Mouse (Mus musculus) MEL (cell line): ENCODE measurements around the gene Aff3. TPM values are rescaled to one million over a fixed set of nuclear protein-coding genes. Genes with fewer than 3 reads are reported as not detected.

Experiments used
- DNase-seq: peaks from one replicate; pipeline ENCODE4 v3.0.0; 2011; ENCODE audit warnings: low read depth, low spot score
- H3K27ac ChIP-seq: 2 replicates; pipeline ENCODE4 v1.5.1; 2012; ENCODE audit warnings: low read depth, mild to moderate bottlenecking, control low read depth, low read length, moderate library complexity; ENCODE audit not compliant: control insufficient read depth
- H3K27me3 ChIP-seq, 2 experiments: fragments of 150-350 bp in 1 of 2; sonication (generic) in 1 of 2; 2 replicates each; pipeline ENCODE4 v1.6.1; 2012; ENCODE audit warnings: low read length in 2 of 2, mild to moderate bottlenecking in 2 of 2, improper control_type of control experiment in 1 of 2, moderate library complexity in 1 of 2; ENCODE audit not compliant: insufficient read depth in 2 of 2, control insufficient read depth in 1 of 2
- H3K36me3 ChIP-seq, 2 experiments: 2 replicates each; pipeline ENCODE4 v1.6.1; 2012 to 2014; ENCODE audit warnings: low read length in 2 of 2, improper control_type of control experiment in 1 of 2, inconsistent platforms in 1 of 2, mild to moderate bottlenecking in 1 of 2; ENCODE audit not compliant: insufficient read depth in 2 of 2, control insufficient read depth in 1 of 2
- H3K4me1 ChIP-seq, 2 experiments: fragments of 150-350 bp in 1 of 2; sonication (generic) in 1 of 2; 2 replicates each; pipeline ENCODE4 v1.6.1; 2012; ENCODE audit warnings: low read length in 2 of 2, improper control_type of control experiment in 1 of 2, mild to moderate bottlenecking in 1 of 2; ENCODE audit not compliant: insufficient read depth in 2 of 2, control insufficient read depth in 1 of 2
- H3K4me3 ChIP-seq, 2 experiments: fragments of 150-350 bp in 1 of 2; sonication (generic) in 1 of 2; 2 replicates each; pipeline ENCODE4 v1.5.1; 2012; ENCODE audit warnings: low read depth in 2 of 2, low read length in 2 of 2, mild to moderate bottlenecking in 2 of 2, moderate library complexity in 2 of 2, control low read depth in 1 of 2, improper control_type of control experiment in 1 of 2; ENCODE audit not compliant: control insufficient read depth in 1 of 2, insufficient read depth in 1 of 2
- H3K79me2 ChIP-seq: 2 replicates; pipeline ENCODE4 v1.6.1; 2012; ENCODE audit warnings: mild to moderate bottlenecking, low read length, moderate library complexity; ENCODE audit not compliant: control insufficient read depth, poor library complexity, insufficient read depth
- H3K9ac ChIP-seq: 2 replicates; pipeline ENCODE4 v1.6.1; 2012; ENCODE audit warnings: low read depth, mild to moderate bottlenecking, control low read depth, low read length, moderate library complexity; ENCODE audit not compliant: control insufficient read depth, poor library complexity, severe bottlenecking
- H3K9me3 ChIP-seq: fragments of 150-350 bp; sonication (generic); replicated peaks from 2 replicates; pipeline ENCODE4 v1.6.1; 2012; ENCODE audit warnings: mild to moderate bottlenecking, low read length, improper control_type of control experiment, moderate library complexity; ENCODE audit not compliant: insufficient read depth
- BHLHE40 ChIP-seq: IDR thresholded peaks from 2 replicates; pipeline ENCODE4 v1.6.1; 2012; ENCODE audit warnings: low read depth, mild to moderate bottlenecking, inconsistent platforms, low read length, improper control_type of control experiment, borderline replicate concordance
- CHD1 ChIP-seq: IDR thresholded peaks from 2 replicates; pipeline ENCODE4 v1.6.1; 2012; ENCODE audit warnings: low read depth, mild to moderate bottlenecking, inconsistent platforms, low read length, improper control_type of control experiment
- CTCF ChIP-seq, 3 experiments: IDR thresholded peaks in 2 of 3; conservative IDR thresholded peaks in 1 of 3; 2 replicates each; pipeline ENCODE4 v1.5.1; 2011 to 2012; ENCODE audit warnings: low read length in 3 of 3, low read depth in 2 of 3, mild to moderate bottlenecking in 2 of 3, improper control_type of control experiment in 1 of 3, inconsistent platforms in 1 of 3, mixed read lengths in 1 of 3, moderate library complexity in 1 of 3; ENCODE audit not compliant: control insufficient read depth in 1 of 3, insufficient read depth in 1 of 3, poor library complexity in 1 of 3, severe bottlenecking in 1 of 3
- EP300 ChIP-seq, 2 experiments: IDR thresholded peaks; 2 replicates each; pipeline ENCODE4 v1.6.1; 2011; ENCODE audit warnings: improper control_type of control experiment in 2 of 2, low read length in 2 of 2, low read depth in 1 of 2, mild to moderate bottlenecking in 1 of 2
- GABPA ChIP-seq: IDR thresholded peaks from 2 replicates; pipeline ENCODE4 v1.6.1; 2012; ENCODE audit warnings: low read depth, mild to moderate bottlenecking, inconsistent platforms, low read length, improper control_type of control experiment, moderate library complexity
- GATA1 ChIP-seq: IDR thresholded peaks from 2 replicates; pipeline ENCODE4 v1.6.1; 2011; ENCODE audit warnings: low read depth, low read length, improper control_type of control experiment
- KAT2A ChIP-seq: conservative IDR thresholded peaks from 2 replicates; pipeline ENCODE4 v1.6.1; 2012; ENCODE audit warnings: low read depth, low read length, improper control_type of control experiment, inconsistent platforms
- MAX ChIP-seq: IDR thresholded peaks from 2 replicates; pipeline ENCODE4 v1.6.1; 2011; ENCODE audit warnings: low read length, improper control_type of control experiment
- MAZ ChIP-seq: IDR thresholded peaks from 2 replicates; pipeline ENCODE4 v1.6.1; 2012; ENCODE audit warnings: low read depth, mild to moderate bottlenecking, inconsistent platforms, low read length, improper control_type of control experiment
- MYB ChIP-seq: IDR thresholded peaks from 2 replicates; pipeline ENCODE4 v1.6.1; 2011; ENCODE audit warnings: mild to moderate bottlenecking, low read depth, low read length, improper control_type of control experiment
- MYC ChIP-seq: IDR thresholded peaks from 2 replicates; pipeline ENCODE4 v1.6.1; 2011; ENCODE audit warnings: low read depth, mild to moderate bottlenecking, low read length, improper control_type of control experiment, moderate library complexity
- NRF1 ChIP-seq: IDR thresholded peaks from 2 replicates; pipeline ENCODE4 v1.6.1; 2014; ENCODE audit warnings: low read depth, mild to moderate bottlenecking, inconsistent platforms, low read length, improper control_type of control experiment, moderate library complexity; ENCODE audit not compliant: poor library complexity, insufficient read depth, severe bottlenecking
- POLR2A ChIP-seq, 2 experiments: IDR thresholded peaks; 2 replicates each; pipeline ENCODE4 v1.6.1; 2011 to 2012; ENCODE audit warnings: low read length in 2 of 2, mild to moderate bottlenecking in 2 of 2, control low read depth in 1 of 2, improper control_type of control experiment in 1 of 2, low read depth in 1 of 2, moderate library complexity in 1 of 2; ENCODE audit not compliant: control insufficient read depth in 1 of 2, insufficient read depth in 1 of 2, poor library complexity in 1 of 2
- POLR2AphosphoS5 ChIP-seq: IDR thresholded peaks from 2 replicates; pipeline ENCODE4 v1.6.1; 2012; ENCODE audit warnings: low read depth, borderline replicate concordance, mild to moderate bottlenecking, inconsistent platforms, low read length, moderate library complexity, mixed read lengths
- RCOR1 ChIP-seq: IDR thresholded peaks from 2 replicates; pipeline ENCODE4 v1.6.1; 2012; ENCODE audit warnings: low read depth, mild to moderate bottlenecking, inconsistent platforms, low read length, improper control_type of control experiment
- SIN3A ChIP-seq: IDR thresholded peaks from 2 replicates; pipeline ENCODE4 v1.6.1; 2012; ENCODE audit warnings: low read length, improper control_type of control experiment, inconsistent platforms
- SMC3 ChIP-seq: IDR thresholded peaks from 2 replicates; pipeline ENCODE4 v1.6.1; 2011; ENCODE audit warnings: low read depth, low read length, improper control_type of control experiment
- TAL1 ChIP-seq: IDR thresholded peaks from 2 replicates; pipeline ENCODE4 v1.6.1; 2012; ENCODE audit warnings: mild to moderate bottlenecking, inconsistent platforms, low read length, moderate library complexity, mixed read lengths
- UBTF ChIP-seq: IDR thresholded peaks from 2 replicates; pipeline ENCODE4 v1.6.1; 2012; ENCODE audit warnings: low read depth, mild to moderate bottlenecking, inconsistent platforms, low read length, improper control_type of control experiment, moderate library complexity, borderline replicate concordance; ENCODE audit not compliant: insufficient read depth
- USF1 ChIP-seq: IDR thresholded peaks from 2 replicates; pipeline ENCODE4 v1.6.1; 2014; ENCODE audit warnings: low read depth, mild to moderate bottlenecking, inconsistent platforms, low read length, improper control_type of control experiment, moderate library complexity
- USF2 ChIP-seq, 2 experiments: IDR thresholded peaks; 2 replicates each; pipeline ENCODE4 v1.6.1; 2011 to 2012; ENCODE audit warnings: improper control_type of control experiment in 2 of 2, low read length in 2 of 2, borderline replicate concordance in 1 of 2, inconsistent platforms in 1 of 2, low read depth in 1 of 2, mild to moderate bottlenecking in 1 of 2; ENCODE audit not compliant: insufficient read depth in 1 of 2
- ZC3H11A ChIP-seq: IDR thresholded peaks from 2 replicates; pipeline ENCODE4 v1.6.1; 2012; ENCODE audit warnings: low read depth, mild to moderate bottlenecking, inconsistent platforms, low read length, improper control_type of control experiment
- ZKSCAN1 ChIP-seq: IDR thresholded peaks from 2 replicates; pipeline ENCODE4 v1.6.1; 2012; ENCODE audit warnings: low read depth, mild to moderate bottlenecking, inconsistent platforms, low read length, improper control_type of control experiment, moderate library complexity
- polyA plus RNA-seq, 2 experiments: library from polyadenylated mRNA; stranded (reverse) in 1 of 2; unstranded in 1 of 2; fragments of >175 nt in 1 of 2; fragments of >200 nt in 1 of 2; gene quantifications; 2 replicates each; pipeline versions ENCODE4 v1.2.1 to v1.2.4; 2012; ENCODE audit warnings: low replicate concordance in 2 of 2, low read depth in 1 of 2; ENCODE audit not compliant: insufficient read length in 2 of 2, insufficient read depth in 1 of 2, missing spikeins in 1 of 2
- total RNA-seq: library from RNA; depleted of rRNA; stranded (reverse); fragments of 300-350 nt; gene quantifications from 2 replicates; pipeline ENCODE4 v1.2.3, GENCODE M21; 2012

The Aff3 gene
- total and polyA plus RNA-seq, 3 experiments = 18.5 to 41.1 (median 25.4) TPM

GRCm38 (mm10) chr1:38495284-38495683 lies 169.5 kb downstream of the Aff3 start:
- H3K79me2 ChIP-seq = no peaks in the 10 kb centered on the region
- peaks cover 0 to 19% of the 10 kb centered on the region in 2 experiments for H3K36me3 ChIP-seq
- H3K9me3 ChIP-seq = no peaks in the 10 kb centered on the region
- H3K27me3 ChIP-seq = no peaks in the 10 kb centered on the region
- no peak for TF ChIP-seq GATA1
- TF ChIP-seq RCOR1 = no peak
- no peak for TF ChIP-seq MAZ
- no peak for TF ChIP-seq SMC3
- 0 out of 4 replicates have a peak, but pooled peaks of 1 of the 2 experiments have one; percentile 17 for TF ChIP-seq EP300 (IDR thresholded peaks at IDR 0.05; ENCODE audit: low read depth in 1 of 2, low read length in 2 of 2)
- TF ChIP-seq GABPA = no peak
- no peak for TF ChIP-seq BHLHE40
- TF ChIP-seq, all 39 proteins: peak for 1
- Histone ChIP-seq H3K4me1 (peaks cover 5 to 17% of the 10 kb centered on the region in 2 experiments), H3K4me3 (no peak overlapping the region), H3K27ac (no peak overlapping the region), H3K9ac (no peak overlapping the region)
- peak; percentile 47 for DNase-seq

- Histone ChIP-seq H3K9me3 (no peaks in the 10 kb centered on the region), H3K27me3 (no peaks in the 10 kb centered on the region), H3K9ac (no peak overlapping the region), H3K79me2 (no peaks in the 10 kb centered on the region), H3K4me1 (no peaks in the 10 kb centered on the region), H3K36me3 (no peaks in the 10 kb centered on the region; a peak in 1 of 4 replicates), H3K27ac (no peak overlapping the region), H3K4me3 (no peak overlapping the region)
- TF ChIP-seq SMC3 (no peak), GABPA (no peak), MYB (no peak), USF2 (IDR thresholded peaks at IDR 0.05; ENCODE audit: borderline replicate concordance in 1 of 2, insufficient read depth in 1 of 2, low read depth in 1 of 2, low read length in 2 of 2) (no peak), CTCF (IDR thresholded peaks at IDR 0.05 in 2 of 3, conservative IDR thresholded peaks at IDR 0.05 in 1 of 3; ENCODE audit: control insufficient read depth in 1 of 3, insufficient read depth in 1 of 3, low read depth in 2 of 3, low read length in 3 of 3, poor library complexity in 1 of 3, severe bottlenecking in 1 of 3) (no peak), ZC3H11A (no peak), ZKSCAN1 (no peak), SIN3A (no peak)
- DNase-seq = no peak
Measured at GRCm38 (mm10) chr1:38489733-38490132, 175.0 kb downstream of the Aff3 start.

GRCm38 (mm10) chr1:38488667-38489210 lies 176.0 kb downstream of the Aff3 start:
- H3K9me3 ChIP-seq = no peaks in the 10 kb centered on the region
- no peaks in the 10 kb centered on the region; a peak in 2 of 4 replicates for H3K36me3 ChIP-seq
- H3K27me3 ChIP-seq = no peaks in the 10 kb centered on the region
- H3K9ac ChIP-seq = no peak overlapping the region
- no peaks in the 10 kb centered on the region for H3K79me2 ChIP-seq
- no peaks in the 10 kb centered on the region; a peak in 1 of 4 replicates for H3K4me1 ChIP-seq
- no peak for DNase-seq
- H3K27ac ChIP-seq = no peak overlapping the region
- H3K4me3 ChIP-seq = no peak overlapping the region
- TF ChIP-seq USF1 (no peak), MAX (no peak), POLR2AphosphoS5 (no peak), MYB (no peak), GATA1 (no peak), BHLHE40 (no peak), UBTF (no peak), TAL1 (no peak), GABPA (no peak), ZKSCAN1 (no peak), KAT2A (no peak), MAZ (no peak), NRF1 (no peak), CHD1 (no peak), SMC3 (no peak), USF2 (IDR thresholded peaks at IDR 0.05; ENCODE audit: borderline replicate concordance in 1 of 2, insufficient read depth in 1 of 2, low read depth in 1 of 2, low read length in 2 of 2) (no peak), POLR2A (IDR thresholded peaks at IDR 0.05; ENCODE audit: control insufficient read depth in 1 of 2, insufficient read depth in 1 of 2, low read depth in 1 of 2, low read length in 2 of 2, poor library complexity in 1 of 2) (no peak), MYC (no peak)
